Mouse (Mus musculus) limb, embryonic 15.5 days (tissue): ENCODE measurements at regions not wholly inside any gene's neighbourhood (a gene's known extent, or its start where the extent isn't known, plus 50 kb on each side); places are given as distances from the start of the nearest gene placed in this dataset.

ENCODE experiments used
- ATAC-seq: fragments of 200-750 bp; cut with Nextera tagmentation; 2 replicates; pipeline ENCODE4 v1.8.0; 2017; ENCODE audit warnings: low read depth, moderate TSS enrichment; ENCODE audit not compliant: insufficient number of reproducible peaks, low FRiP score, low TSS enrichment
- H3K27ac ChIP-seq: fragments of 300-500 bp; sonication (generic); 2 replicates; pipeline ENCODE4 v1.5.1; 2015; ENCODE audit warnings: moderate library complexity, mild to moderate bottlenecking, inconsistent platforms
- H3K27me3 ChIP-seq: fragments of 300-500 bp; sonication (generic); 2 replicates; pipeline ENCODE4 v1.6.1; 2015; ENCODE audit warnings: inconsistent platforms
- H3K36me3 ChIP-seq: fragments of 300-500 bp; sonication (generic); 2 replicates; pipeline ENCODE4 v1.6.1; 2015; ENCODE audit warnings: inconsistent platforms
- H3K4me1 ChIP-seq: fragments of 300-500 bp; sonication (generic); 2 replicates; pipeline ENCODE4 v1.6.1; 2015; ENCODE audit warnings: inconsistent platforms
- H3K4me2 ChIP-seq: fragments of 300-500 bp; sonication (generic); 2 replicates; pipeline ENCODE4 v1.6.1; 2015; ENCODE audit warnings: mild to moderate bottlenecking, inconsistent platforms
- H3K4me3 ChIP-seq: fragments of 300-500 bp; sonication (generic); 2 replicates; pipeline ENCODE4 v1.5.1; 2015; ENCODE audit warnings: mild to moderate bottlenecking, inconsistent platforms
- H3K9ac ChIP-seq: fragments of 300-500 bp; sonication (generic); 2 replicates; pipeline ENCODE4 v1.6.1; 2015; ENCODE audit warnings: inconsistent platforms
- H3K9me3 ChIP-seq: fragments of 300-500 bp; sonication (generic); 2 replicates; pipeline ENCODE4 v1.6.1; 2016; ENCODE audit warnings: inconsistent platforms
- WGBS: fragments of 180-500 bp; shearing (Covaris S2); methylation state at CpG from one replicate; pipeline ENCODE4 v1.1.7; 2015; 5-methylcytosine and 5-hydroxymethylcytosine counted together

GRCm38 (mm10) chr8:79587258-79587657 is 52.2 kb upstream of the Otud4 start:
- Histone ChIP-seq H3K27ac (no peak overlapping the region), H3K9ac (no peak overlapping the region), H3K27me3 (no peaks in the 10 kb centered on the region), H3K36me3 (no peaks in the 10 kb centered on the region), H3K4me1 (no peaks in the 10 kb centered on the region), H3K9me3 (no peaks in the 10 kb centered on the region), H3K4me3 (no peak overlapping the region), H3K4me2 (no peak overlapping the region)
- ATAC-seq = no peak
- WGBS = 5% methylated on average over 1 of the region's 1 CpGs

GRCm38 (mm10) chr8:79584966-79585365 is 54.5 kb upstream of the Otud4 start:
- Histone ChIP-seq H3K4me2 (no peak overlapping the region), H3K27me3 (no peaks in the 10 kb centered on the region), H3K9me3 (no peaks in the 10 kb centered on the region), H3K4me3 (no peak overlapping the region), H3K36me3 (no peaks in the 10 kb centered on the region), H3K9ac (no peak overlapping the region), H3K4me1 (no peaks in the 10 kb centered on the region), H3K27ac (no peak overlapping the region)
- WGBS = 23% methylated on average over 3 of the region's 3 CpGs
- no peak for ATAC-seq

GRCm38 (mm10) chr8:79583326-79583725 is 56.1 kb upstream of the Otud4 start:
- Histone ChIP-seq H3K4me1 (no peaks in the 10 kb centered on the region), H3K9ac (no peak overlapping the region), H3K27me3 (no peaks in the 10 kb centered on the region), H3K9me3 (no peaks in the 10 kb centered on the region), H3K27ac (no peak overlapping the region), H3K4me2 (no peak overlapping the region), H3K4me3 (no peak overlapping the region), H3K36me3 (no peaks in the 10 kb centered on the region)
- ATAC-seq = no peak
- WGBS = 34% methylated on average over 6 of the region's 6 CpGs

DNA sequence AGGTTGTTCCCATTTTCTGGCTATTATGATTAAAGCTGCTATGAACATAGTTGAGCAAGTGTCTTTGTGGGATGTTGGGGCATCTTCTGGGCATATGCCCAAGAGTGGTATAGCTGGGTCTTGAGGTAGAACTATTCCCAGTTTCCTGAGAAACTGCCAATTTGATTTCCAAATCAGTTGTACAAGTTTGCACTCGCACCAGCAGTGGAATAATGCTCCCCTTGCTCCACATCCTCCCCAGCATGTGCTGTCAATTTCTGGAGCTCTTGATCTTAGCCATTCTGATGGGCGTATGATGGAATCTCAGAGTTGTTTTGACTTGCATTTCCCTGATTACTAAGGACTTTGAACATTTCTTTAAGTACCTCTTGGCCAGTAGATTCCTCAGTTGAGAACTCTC is 57.2 kb upstream of the Otud4 start:
- Histone ChIP-seq H3K4me1 (no peaks in the 10 kb centered on the region), H3K27me3 (no peaks in the 10 kb centered on the region), H3K9ac (no peak overlapping the region), H3K9me3 (no peaks in the 10 kb centered on the region), H3K4me2 (no peak overlapping the region), H3K4me3 (no peak overlapping the region), H3K27ac (no peak overlapping the region), H3K36me3 (no peaks in the 10 kb centered on the region)
- WGBS = 80% methylated on average over 2 of the region's 2 CpGs
- ATAC-seq = no peak

- no peak overlapping the region; the same call in 1 of the 2 replicates for H3K27ac ChIP-seq
- H3K4me3 ChIP-seq = no peak overlapping the region
- no peaks in the 10 kb centered on the region for H3K9me3 ChIP-seq
- no peak overlapping the region for H3K9ac ChIP-seq
- H3K27me3 ChIP-seq = no peaks in the 10 kb centered on the region
- H3K4me1 ChIP-seq = no peaks in the 10 kb centered on the region
- WGBS = 66% methylated on average over 7 of the region's 7 CpGs
- no peak overlapping the region for H3K4me2 ChIP-seq
- ATAC-seq = no peak
- no peaks in the 10 kb centered on the region for H3K36me3 ChIP-seq
These were observed 63.3 kb upstream of the Otud4 start for GRCm38 (mm10) chr8:79576086-79576485.

DNA sequence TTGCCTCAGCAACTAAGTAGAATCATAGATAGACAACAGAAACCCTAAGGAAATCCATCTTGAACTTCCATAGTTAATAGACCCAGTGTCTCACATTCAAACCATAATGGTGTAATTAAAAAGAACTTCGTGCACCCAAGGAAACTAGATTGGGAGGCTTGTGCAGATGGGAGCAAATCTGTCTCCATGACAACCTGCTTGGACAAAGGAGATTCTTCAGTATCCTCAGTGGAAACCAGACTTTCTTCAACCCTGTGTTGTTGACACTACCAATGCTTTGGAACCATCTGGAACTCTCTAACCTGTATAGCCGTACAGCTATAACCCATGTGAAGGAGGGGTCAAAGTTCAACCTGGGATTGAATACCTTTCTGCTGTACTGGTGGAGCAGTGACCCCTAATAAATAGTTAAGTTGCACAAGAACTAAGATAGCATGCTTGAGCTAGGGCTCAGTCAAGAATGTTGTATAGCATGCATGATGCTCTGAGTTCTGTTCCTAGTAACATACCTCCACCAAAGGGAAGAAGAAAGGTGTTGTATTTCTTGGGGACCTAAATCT is 64.2 kb upstream of the Otud4 start:
- Histone ChIP-seq H3K27me3 (no peaks in the 10 kb centered on the region), H3K4me1 (no peaks in the 10 kb centered on the region), H3K36me3 (no peaks in the 10 kb centered on the region), H3K9ac (no peak overlapping the region), H3K9me3 (no peaks in the 10 kb centered on the region), H3K4me2 (no peak overlapping the region), H3K4me3 (no peak overlapping the region), H3K27ac (no peak overlapping the region)
- no peak for ATAC-seq
- WGBS = 59% methylated on average over 2 of the region's 2 CpGs

- Histone ChIP-seq H3K36me3 (no peaks in the 10 kb centered on the region), H3K27ac (no peak overlapping the region), H3K4me2 (no peak overlapping the region), H3K9me3 (no peaks in the 10 kb centered on the region), H3K9ac (no peak overlapping the region), H3K27me3 (no peaks in the 10 kb centered on the region), H3K4me1 (no peaks in the 10 kb centered on the region), H3K4me3 (no peak overlapping the region)
- ATAC-seq = no peak
- WGBS = 77% methylated on average over 7 of the region's 7 CpGs
These were observed 65.9 kb upstream of the Otud4 start for GRCm38 (mm10) chr8:79573491-79573890.

DNA sequence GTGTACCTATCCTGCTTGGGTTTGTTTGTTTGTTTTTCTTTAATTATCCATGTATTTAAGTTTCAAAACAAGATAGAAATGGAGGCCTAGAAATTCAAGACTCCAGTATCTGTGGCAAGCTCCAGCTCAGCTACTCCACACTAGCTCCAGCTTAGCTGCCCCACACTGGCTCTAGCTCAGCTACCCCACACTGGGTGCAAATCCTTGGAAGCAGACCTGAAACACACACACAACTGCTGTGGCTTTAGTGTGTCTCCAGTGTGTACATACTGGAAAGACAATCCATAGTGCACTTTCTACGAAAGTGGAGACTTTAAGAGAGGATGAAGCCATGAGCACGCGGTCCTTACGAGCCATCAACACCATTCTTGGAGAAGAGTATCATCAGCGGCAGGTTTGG is 66.9 kb upstream of the Otud4 start:
- Histone ChIP-seq H3K4me1 (no peaks in the 10 kb centered on the region), H3K9me3 (no peaks in the 10 kb centered on the region), H3K4me2 (no peak overlapping the region), H3K9ac (no peak overlapping the region), H3K4me3 (no peak overlapping the region), H3K27ac (no peak overlapping the region), H3K36me3 (no peaks in the 10 kb centered on the region), H3K27me3 (no peaks in the 10 kb centered on the region)
- 95% methylated on average over 5 of the region's 5 CpGs for WGBS
- no peak for ATAC-seq

- no peak overlapping the region for H3K9ac ChIP-seq
- no peak overlapping the region for H3K4me2 ChIP-seq
- WGBS = 84% methylated on average over 6 of the region's 6 CpGs
- no peaks in the 10 kb centered on the region for H3K27me3 ChIP-seq
- H3K36me3 ChIP-seq = no peaks in the 10 kb centered on the region
- no peak for ATAC-seq
- H3K27ac ChIP-seq = peak overlapping the region; percentile 91
- H3K9me3 ChIP-seq = no peaks in the 10 kb centered on the region
- peaks cover 16% of the 10 kb centered on the region for H3K4me1 ChIP-seq
- no peak overlapping the region for H3K4me3 ChIP-seq
These were observed 76.3 kb upstream of the Otud4 start for GRCm38 (mm10) chr8:79563101-79563500.

DNA sequence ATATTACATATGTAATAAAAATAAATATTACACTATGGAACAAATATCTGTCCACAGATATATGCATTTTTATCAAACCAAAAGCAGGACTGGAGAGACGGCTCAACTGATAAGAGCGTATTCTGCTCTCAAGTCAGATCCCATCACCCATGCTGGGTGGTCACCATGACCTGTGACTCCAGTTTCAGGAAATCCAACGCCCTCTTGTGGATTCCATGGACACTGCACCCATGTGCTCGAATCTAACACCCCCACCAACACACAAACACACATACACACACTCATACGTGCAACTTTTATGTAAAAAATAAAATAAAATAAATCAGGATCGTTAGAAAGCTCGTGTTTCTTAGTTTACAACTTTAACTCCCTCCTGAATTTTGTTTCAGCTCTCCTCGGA is 76.7 kb upstream of the Otud4 start:
- no peak for ATAC-seq

DNA sequence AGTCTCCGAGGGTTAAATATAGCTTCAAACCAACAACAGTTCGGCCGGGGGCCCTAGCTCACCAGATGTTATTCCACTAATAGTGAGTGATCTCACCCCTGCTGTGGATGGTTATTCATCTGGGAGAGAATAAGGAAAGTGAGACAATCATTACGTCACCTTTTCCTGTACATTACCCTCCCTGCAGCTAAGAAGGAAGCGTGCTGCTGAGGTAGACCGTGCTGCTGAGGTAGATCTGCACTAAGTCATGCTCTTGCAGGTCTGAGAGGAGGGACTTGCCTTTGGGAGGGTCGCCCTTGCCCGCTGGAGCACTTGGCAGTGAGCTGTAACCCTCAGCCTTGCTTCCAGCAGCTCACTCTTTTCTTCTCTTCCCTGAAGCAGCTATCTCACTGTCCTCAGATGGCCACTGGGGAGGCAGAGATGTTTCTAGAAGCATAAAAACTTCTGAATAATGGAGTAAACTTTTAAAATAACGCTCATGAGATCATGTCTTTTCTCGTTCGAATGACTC is 77.3 kb upstream of the Otud4 start:
- Histone ChIP-seq H3K27ac (peak overlapping the region; percentile 91), H3K9ac (0 out of 2 replicates have a peak overlapping the region, but pooled peaks have one; percentile 23)
- 29% methylated on average over 11 of the region's 11 CpGs for whole genome bisulfite sequencing

More for the DNA sequence above, 76.7 kb upstream of the Otud4 start:
- H3K4me3 ChIP-seq = no peak overlapping the region
- H3K9ac ChIP-seq = no peak overlapping the region
- no peaks in the 10 kb centered on the region for H3K27me3 ChIP-seq
- no peak overlapping the region for H3K4me2 ChIP-seq
- H3K9me3 ChIP-seq = no peaks in the 10 kb centered on the region
- peaks cover 16% of the 10 kb centered on the region for H3K4me1 ChIP-seq
- no peaks in the 10 kb centered on the region for H3K36me3 ChIP-seq
- peak overlapping the region; percentile 91 for H3K27ac ChIP-seq
- WGBS = 67% methylated on average over 8 of the region's 8 CpGs

GRCm38 (mm10) chr8:79561269-79562063 is 78.0 kb upstream of the Otud4 start:
- no peaks in the 10 kb centered on the region for H3K27me3 ChIP-seq
- H3K4me3 ChIP-seq = no peak overlapping the region
- H3K9me3 ChIP-seq = no peaks in the 10 kb centered on the region
- H3K27ac ChIP-seq = peak overlapping the region; percentile 91
- H3K4me1 ChIP-seq = peaks cover 16% of the 10 kb centered on the region
- ATAC-seq = no peak
- H3K9ac ChIP-seq = no peak overlapping the region
- 46% methylated on average over 9 of the region's 9 CpGs for WGBS
- no peaks in the 10 kb centered on the region for H3K36me3 ChIP-seq
- H3K4me2 ChIP-seq = peak overlapping the region; percentile 33; the same call in 1 of the 2 replicates

More for the DNA sequence above, 77.3 kb upstream of the Otud4 start:
- no peaks in the 10 kb centered on the region for H3K36me3 ChIP-seq
- no peaks in the 10 kb centered on the region for H3K9me3 ChIP-seq
- H3K4me1 ChIP-seq = peaks cover 16% of the 10 kb centered on the region
- H3K27me3 ChIP-seq = no peaks in the 10 kb centered on the region
- peak; percentile 83 for ATAC-seq
- no peak overlapping the region for H3K4me3 ChIP-seq
- peak overlapping the region; percentile 33 for H3K4me2 ChIP-seq
